Mouse (Mus musculus): ENCODE results near the gene Ppp1r13l. TPM values are rescaled to one million over a fixed set of nuclear protein-coding genes. Genes with fewer than 3 reads are reported as not detected.

Gene Ppp1r13l
- polyA plus RNA-seq, 1 experiment, result 21.5 TPM

DNA sequence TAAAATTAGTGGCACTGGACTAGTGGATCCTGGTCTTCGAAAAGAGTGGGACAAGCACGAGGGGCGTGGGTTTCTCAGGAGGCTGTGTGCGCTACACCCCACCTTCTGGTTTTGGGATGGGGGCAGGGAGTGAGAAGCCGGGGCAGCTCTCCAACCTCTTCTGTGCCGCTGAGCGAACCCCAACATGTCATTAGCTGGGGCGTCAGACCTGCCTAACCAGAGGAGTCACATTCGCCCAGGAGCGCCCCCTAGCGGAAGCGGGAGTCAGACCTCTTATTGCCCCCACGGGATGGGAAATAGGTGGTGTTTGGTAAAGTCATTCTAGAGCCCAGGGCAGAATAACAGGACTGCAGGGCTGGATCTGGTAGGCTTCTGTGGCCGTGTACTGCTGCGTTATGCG is 2.2 kb downstream of the Ppp1r13l start:
- Histone ChIP-seq H3K79me2 (ENCODE audit: control insufficient read depth, insufficient read depth) (peaks cover 47% of the 10 kb centered on the region), H3ac (ENCODE audit: control insufficient read depth, insufficient read length, low read depth) (peak overlapping the region; percentile 0), H3K36me3 (ENCODE audit: control insufficient read depth, insufficient read depth) (no peaks in the 10 kb centered on the region), H3K27me3 (ENCODE audit: control insufficient read depth, insufficient read depth, insufficient read length) (no peaks in the 10 kb centered on the region), H3K4me3 (ENCODE audit: insufficient read depth, poor library complexity, severe bottlenecking) (peak overlapping the region; percentile 61), H3K79me3 (ENCODE audit: low read depth) (peaks cover 15% of the 10 kb centered on the region)
- TF ChIP-seq CTCF (IDR thresholded peaks at IDR 0.05; ENCODE audit: control insufficient read depth, insufficient read depth, insufficient read length) (peak; percentile 81), USF1 (IDR thresholded peaks at IDR 0.05; ENCODE audit: low read depth) (no peak)

DNA sequence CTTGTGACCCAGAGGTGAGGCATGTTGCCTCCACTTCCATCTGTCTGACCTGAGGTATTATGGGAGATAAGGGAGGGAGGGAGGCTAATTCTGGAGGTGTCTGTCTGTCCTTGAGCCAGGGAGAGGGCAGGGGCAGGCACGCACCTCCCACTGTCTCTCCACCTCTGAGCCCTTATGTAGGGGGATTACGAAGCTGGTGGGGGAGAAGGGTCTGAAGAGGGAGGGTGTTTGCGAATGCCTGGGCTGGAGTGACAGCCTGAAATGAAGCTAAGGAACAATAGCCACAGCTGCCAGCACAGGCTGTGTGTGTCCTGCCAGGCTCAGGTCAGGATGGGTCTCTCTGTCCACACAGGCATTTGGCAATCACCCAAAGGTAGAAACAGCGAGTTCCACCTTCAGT is 2.7 kb downstream of the Ppp1r13l start:
- H3ac ChIP-seq (ENCODE audit: control insufficient read depth, insufficient read length, low read depth), result no peak overlapping the region
- peaks cover 11% of the 10 kb centered on the region for H3K79me3 ChIP-seq (ENCODE audit: low read depth)
- no peak for TF ChIP-seq USF1 (IDR thresholded peaks at IDR 0.05; ENCODE audit: low read depth)
- no peak for TF ChIP-seq CEBPB (IDR thresholded peaks at IDR 0.05; ENCODE audit: low read depth)
- no peak for TF ChIP-seq MAX (IDR thresholded peaks at IDR 0.05)
- no peak for TF ChIP-seq MYOD1 (IDR thresholded peaks at IDR 0.05; ENCODE audit: control insufficient read depth, insufficient read length, low read depth)
- no peak for TF ChIP-seq MYOG (IDR thresholded peaks at IDR 0.05; ENCODE audit: control insufficient read depth, extremely low read depth, insufficient read length)
- no peak for TF ChIP-seq CTCF (IDR thresholded peaks at IDR 0.05; ENCODE audit: control insufficient read depth, insufficient read depth, insufficient read length)
- TF ChIP-seq FOSL1 (IDR thresholded peaks at IDR 0.05; ENCODE audit: insufficient read depth, low read length, poor library complexity, severe bottlenecking), result no peak
- H3K36me3 ChIP-seq (ENCODE audit: control insufficient read depth, insufficient read depth), result no peaks in the 10 kb centered on the region
- peaks cover 41% of the 10 kb centered on the region for H3K79me2 ChIP-seq (ENCODE audit: control insufficient read depth, insufficient read depth)
- no peaks in the 10 kb centered on the region for H3K27me3 ChIP-seq (ENCODE audit: control insufficient read depth, insufficient read depth, insufficient read length)
- H3K4me3 ChIP-seq (ENCODE audit: insufficient read depth, poor library complexity, severe bottlenecking), result no peak overlapping the region

DNA sequence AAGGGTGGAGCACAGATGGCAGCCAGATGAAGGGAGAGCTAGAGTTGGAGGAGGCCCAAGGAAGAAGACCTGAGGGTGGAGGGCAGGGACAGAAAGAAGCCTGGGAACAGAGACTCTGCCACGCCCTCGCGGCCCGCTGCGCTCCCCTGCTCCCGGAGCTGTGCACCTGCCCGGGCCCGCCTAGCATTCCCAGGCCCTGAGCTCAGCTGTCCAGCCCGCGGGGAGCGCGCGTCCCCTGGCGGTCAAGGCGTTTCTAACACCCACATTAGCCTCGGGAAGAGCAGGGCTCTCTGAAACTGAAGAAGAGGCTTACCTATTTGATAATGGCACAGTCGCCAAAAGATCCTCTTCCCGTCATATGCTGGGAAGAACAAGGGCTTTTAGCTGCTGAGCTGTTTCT is 4.3 kb downstream of the Ppp1r13l start:
- H3K79me2 ChIP-seq (ENCODE audit: control insufficient read depth, insufficient read depth), result peaks cover 25% of the 10 kb centered on the region
- no peaks in the 10 kb centered on the region for H3K27me3 ChIP-seq (ENCODE audit: control insufficient read depth, insufficient read depth, insufficient read length)
- H3ac ChIP-seq (ENCODE audit: control insufficient read depth, insufficient read length, low read depth), result no peak overlapping the region
- H3K4me3 ChIP-seq (ENCODE audit: insufficient read depth, poor library complexity, severe bottlenecking), result no peak overlapping the region
- TF ChIP-seq FOSL1 (IDR thresholded peaks at IDR 0.05; ENCODE audit: insufficient read depth, low read length, poor library complexity, severe bottlenecking) (no peak), CEBPB (IDR thresholded peaks at IDR 0.05; ENCODE audit: low read depth) (no peak), USF1 (IDR thresholded peaks at IDR 0.05; ENCODE audit: low read depth) (no peak), MYOD1 (IDR thresholded peaks at IDR 0.05; ENCODE audit: control insufficient read depth, insufficient read length, low read depth) (peak; percentile 18), MAX (IDR thresholded peaks at IDR 0.05) (no peak), CTCF (IDR thresholded peaks at IDR 0.05; ENCODE audit: control insufficient read depth, insufficient read depth, insufficient read length) (peak; percentile 84), MYOG (IDR thresholded peaks at IDR 0.05; ENCODE audit: control insufficient read depth, extremely low read depth, insufficient read length) (no peak)
- no peaks in the 10 kb centered on the region for H3K36me3 ChIP-seq (ENCODE audit: control insufficient read depth, insufficient read depth)
- peaks cover 1% of the 10 kb centered on the region for H3K79me3 ChIP-seq (ENCODE audit: low read depth)

DNA sequence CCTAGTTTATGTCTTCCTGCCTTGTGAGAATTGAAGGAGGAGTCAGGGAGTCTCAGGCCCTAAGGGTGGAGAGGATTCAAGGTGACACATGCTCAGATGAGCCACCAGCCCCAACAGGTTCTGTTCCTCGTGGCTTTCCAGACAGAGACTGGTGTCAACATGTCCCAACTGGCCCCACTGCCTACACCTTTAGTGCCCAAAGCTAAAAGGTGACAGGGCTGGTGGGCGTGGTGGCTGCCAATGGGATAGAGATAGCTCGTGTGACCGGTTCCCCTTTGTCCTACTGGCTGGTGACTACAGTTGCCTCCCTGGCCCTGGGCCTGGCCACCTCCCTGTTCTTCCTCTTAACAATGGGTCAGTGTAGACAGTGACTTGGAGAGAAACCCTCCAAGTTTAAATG is 5.8 kb downstream of the Ppp1r13l start:
- Histone ChIP-seq H3K79me2 (ENCODE audit: control insufficient read depth, insufficient read depth) (peaks cover 21% of the 10 kb centered on the region), H3K4me3 (ENCODE audit: insufficient read depth, poor library complexity, severe bottlenecking) (no peak overlapping the region), H3K79me3 (ENCODE audit: low read depth) (no peaks in the 10 kb centered on the region), H3ac (ENCODE audit: control insufficient read depth, insufficient read length, low read depth) (no peak overlapping the region), H3K27me3 (ENCODE audit: control insufficient read depth, insufficient read depth, insufficient read length) (no peaks in the 10 kb centered on the region), H3K36me3 (ENCODE audit: control insufficient read depth, insufficient read depth) (no peaks in the 10 kb centered on the region)
- no peak for TF ChIP-seq MAX (IDR thresholded peaks at IDR 0.05)

DNA sequence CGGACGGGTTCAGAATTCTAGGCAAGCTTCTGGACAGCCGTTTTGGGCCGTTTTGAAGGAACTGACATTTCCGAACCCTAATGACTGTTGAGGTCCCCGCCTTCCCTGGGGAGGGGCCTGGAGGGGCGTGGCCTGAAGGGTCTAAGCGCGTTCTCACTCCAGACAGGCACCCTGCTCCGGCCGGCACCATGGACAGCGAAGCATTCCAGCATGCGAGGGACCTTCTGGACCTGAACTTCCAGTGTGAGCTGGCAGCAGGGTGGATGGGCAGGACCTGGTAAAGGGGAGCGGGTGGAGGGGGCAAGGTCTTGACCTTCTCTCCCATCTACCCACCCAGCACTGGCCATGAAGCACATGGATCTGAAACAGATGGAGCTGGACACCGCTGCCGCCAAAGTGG is 8.8 kb downstream of the Ppp1r13l start:
- TF ChIP-seq MYOG (IDR thresholded peaks at IDR 0.05; ENCODE audit: control insufficient read depth, extremely low read depth, insufficient read length), result no peak
- TF ChIP-seq USF1 (IDR thresholded peaks at IDR 0.05; ENCODE audit: low read depth), result no peak
- TF ChIP-seq MAX (IDR thresholded peaks at IDR 0.05), result no peak
- TF ChIP-seq CTCF (IDR thresholded peaks at IDR 0.05; ENCODE audit: control insufficient read depth, insufficient read depth, insufficient read length), result no peak
- no peak for TF ChIP-seq CEBPB (IDR thresholded peaks at IDR 0.05; ENCODE audit: low read depth)
- no peak for TF ChIP-seq FOSL1 (IDR thresholded peaks at IDR 0.05; ENCODE audit: insufficient read depth, low read length, poor library complexity, severe bottlenecking)
- TF ChIP-seq MYOD1 (IDR thresholded peaks at IDR 0.05; ENCODE audit: control insufficient read depth, insufficient read length, low read depth), result no peak
- H3K79me2 ChIP-seq (ENCODE audit: control insufficient read depth, insufficient read depth), result peaks cover 11% of the 10 kb centered on the region
- no peaks in the 10 kb centered on the region for H3K36me3 ChIP-seq (ENCODE audit: control insufficient read depth, insufficient read depth)
- no peak overlapping the region for H3K4me3 ChIP-seq (ENCODE audit: insufficient read depth, poor library complexity, severe bottlenecking)
- no peaks in the 10 kb centered on the region for H3K79me3 ChIP-seq (ENCODE audit: low read depth)
- H3K27me3 ChIP-seq (ENCODE audit: control insufficient read depth, insufficient read depth, insufficient read length), result no peaks in the 10 kb centered on the region
- no peak overlapping the region for H3ac ChIP-seq (ENCODE audit: control insufficient read depth, insufficient read length, low read depth)

DNA sequence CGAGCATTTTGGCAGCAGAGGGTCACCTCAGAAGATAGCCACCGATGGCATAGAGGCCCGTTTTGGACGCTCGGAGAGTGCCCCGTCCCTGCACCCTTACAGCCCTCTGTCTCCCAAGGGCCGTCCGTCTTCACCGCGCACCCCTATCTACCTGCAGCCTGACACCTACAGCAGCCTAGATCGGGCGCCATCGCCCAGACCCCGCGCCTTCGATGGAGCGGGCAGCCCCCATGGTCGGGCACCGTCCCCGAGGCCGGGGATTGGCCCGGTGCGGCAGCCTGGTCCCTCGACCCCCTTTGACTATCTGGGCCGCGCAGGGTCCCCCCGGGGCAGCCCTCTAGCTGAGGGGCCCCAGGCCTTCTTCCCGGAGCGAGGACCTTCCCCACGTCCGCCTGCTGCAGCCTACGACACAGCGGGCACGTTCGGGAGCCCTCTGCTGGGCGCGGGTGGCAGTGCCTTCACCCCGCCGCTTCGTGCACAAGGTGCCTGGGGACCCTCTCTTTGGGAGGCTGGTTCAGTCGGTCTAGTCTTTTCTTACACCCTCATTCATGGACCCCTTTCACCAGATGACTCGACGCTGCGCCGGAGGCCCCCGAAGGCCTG is 10.4 kb downstream of the Ppp1r13l start:
- Histone ChIP-seq H3K27me3 (ENCODE audit: control insufficient read depth, insufficient read depth, insufficient read length) (no peaks in the 10 kb centered on the region), H3K36me3 (ENCODE audit: control insufficient read depth, insufficient read depth) (no peaks in the 10 kb centered on the region), H3K4me3 (ENCODE audit: insufficient read depth, poor library complexity, severe bottlenecking) (no peak overlapping the region), H3ac (ENCODE audit: control insufficient read depth, insufficient read length, low read depth) (no peak overlapping the region), H3K79me3 (ENCODE audit: low read depth) (no peaks in the 10 kb centered on the region), H3K79me2 (ENCODE audit: control insufficient read depth, insufficient read depth) (peaks cover 9% of the 10 kb centered on the region)
- TF ChIP-seq CEBPB (IDR thresholded peaks at IDR 0.05; ENCODE audit: low read depth), result no peak
- peak; percentile 4 for TF ChIP-seq CTCF (IDR thresholded peaks at IDR 0.05; ENCODE audit: control insufficient read depth, insufficient read depth, insufficient read length)
